Mouse (Mus musculus) small intestine, adult 2 months (tissue): ENCODE data around the gene Mtg1. TPM values are rescaled to one million over a fixed set of nuclear protein-coding genes. Genes with fewer than 3 reads are reported as not detected.

Experiments
- H3K27ac ChIP-seq: fragments of 200-500 bp; 2 replicates; pipeline ENCODE4 v1.5.1; 2012; ENCODE audit warnings: low read depth, low read length, control low read depth, inconsistent platforms; ENCODE audit not compliant: insufficient read depth
- H3K27me3 ChIP-seq: fragments of 200-500 bp; 2 replicates; pipeline ENCODE4 v1.6.1; 2012; ENCODE audit warnings: mild to moderate bottlenecking, moderate library complexity, low read length, inconsistent platforms; ENCODE audit not compliant: control insufficient read depth, insufficient read depth
- H3K36me3 ChIP-seq: fragments of 200-500 bp; 2 replicates; pipeline ENCODE4 v1.6.1; 2012; ENCODE audit warnings: mild to moderate bottlenecking, low read length, control low read depth, inconsistent platforms; ENCODE audit not compliant: control insufficient read depth, insufficient read depth
- H3K4me1 ChIP-seq: fragments of 200-500 bp; 2 replicates; pipeline ENCODE4 v1.6.1; 2012; ENCODE audit warnings: low read length, inconsistent platforms, mixed read lengths; ENCODE audit not compliant: control insufficient read depth, insufficient read depth, insufficient read length
- H3K4me3 ChIP-seq: fragments of 200-500 bp; 2 replicates; pipeline ENCODE4 v1.5.1; 2012; ENCODE audit warnings: low read depth, mild to moderate bottlenecking, control low read depth, inconsistent platforms, low read length, moderate library complexity
- CTCF ChIP-seq: fragments of 200-500 bp; IDR thresholded peaks from 2 replicates; pipeline ENCODE4 v1.5.1; 2012; ENCODE audit warnings: low read depth, mild to moderate bottlenecking, control low read depth, inconsistent platforms, low read length, moderate library complexity, mixed read lengths; ENCODE audit not compliant: insufficient replicate concordance, insufficient read length; ENCODE audit errors: extremely low read depth
- POLR2A ChIP-seq: fragments of 200-500 bp; IDR thresholded peaks from 2 replicates; pipeline ENCODE4 v1.6.1; 2012; ENCODE audit warnings: low read depth, mild to moderate bottlenecking, control low read depth, inconsistent platforms, low read length, moderate library complexity
- WGBS: fragments of 180-500 bp; shearing (Covaris S2); methylation state at CpG from one replicate; pipeline ENCODE4 v1.1.7; 2018; 5-methylcytosine and 5-hydroxymethylcytosine counted together
- polyA plus RNA-seq: library from polyadenylated mRNA; depleted of rRNA; stranded (reverse); fragments of >200 nt; gene quantifications from 2 replicates; pipeline ENCODE4 v1.2.3, GENCODE M21; 2012; rRNA removed

The Mtg1 gene
- polyA plus RNA-seq, 1 experiment = 16.6 TPM

DNA sequence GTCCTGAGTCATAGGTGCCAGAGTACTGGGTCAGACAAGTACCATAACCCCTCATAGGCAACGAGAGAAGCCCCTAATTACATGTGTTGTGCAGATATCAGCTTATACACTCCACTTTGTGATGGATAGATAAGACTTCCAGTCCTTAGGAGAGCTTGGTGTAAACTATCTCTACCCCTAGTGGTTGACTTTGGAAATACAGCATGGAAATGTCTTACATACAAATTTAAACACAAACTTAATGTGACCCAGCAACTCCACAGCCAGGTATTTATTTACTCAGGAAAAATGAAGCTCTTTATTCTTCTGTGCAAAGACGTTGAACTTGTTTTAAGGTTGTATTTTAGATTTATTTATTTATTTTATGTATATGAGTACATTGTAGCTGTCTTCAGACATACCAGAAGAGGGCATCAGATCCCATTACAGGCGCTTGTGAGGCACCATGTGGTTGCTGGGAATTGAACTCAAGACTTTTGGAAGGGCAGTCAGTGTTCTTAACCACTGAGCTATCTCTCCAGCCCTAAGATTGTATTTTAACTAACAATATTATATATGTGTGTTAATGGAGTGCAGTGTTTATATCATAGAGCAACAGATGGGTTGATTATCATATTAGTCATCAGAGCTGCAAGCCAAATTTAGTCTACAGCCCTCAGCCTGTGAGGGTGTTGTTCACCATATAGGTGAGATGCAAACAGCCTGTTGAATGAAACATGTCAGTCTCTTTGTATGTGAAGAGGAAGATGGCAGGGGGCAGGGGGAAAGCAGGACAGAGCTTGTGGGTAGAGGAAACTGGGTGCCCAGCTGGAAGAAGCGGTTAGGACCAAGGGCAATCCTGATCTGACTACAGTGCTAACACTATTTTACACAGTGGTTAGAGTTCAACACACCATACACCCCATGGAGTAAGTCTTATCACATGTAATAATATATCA is 51.3 kb downstream of the Mtg1 start:
- peaks cover 2% of the 10 kb centered on the region; the same call in 1 of the 2 replicates for H3K4me1 ChIP-seq

DNA sequence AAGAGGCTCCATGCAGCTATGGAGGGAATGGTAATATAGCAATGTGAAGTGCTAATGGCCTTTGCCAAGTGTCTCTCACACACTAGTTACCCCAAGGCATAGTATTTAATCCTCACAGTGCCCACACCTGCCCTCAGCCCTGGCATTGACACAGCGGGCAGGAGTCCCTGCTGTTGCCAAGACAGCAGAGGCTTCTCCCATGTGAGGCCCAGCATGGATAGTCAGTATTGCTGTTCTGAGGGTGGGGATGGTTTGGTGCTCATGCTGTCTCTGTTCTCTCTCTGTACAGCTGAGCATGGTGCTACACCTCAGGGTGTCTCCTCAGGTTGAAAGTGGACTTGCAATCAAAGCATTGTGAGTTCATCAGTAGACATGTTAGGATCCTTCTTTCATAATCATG is 53.1 kb downstream of the Mtg1 start:
- no peaks in the 10 kb centered on the region for H3K36me3 ChIP-seq
- no peak overlapping the region for H3K4me3 ChIP-seq
- peaks cover 2% of the 10 kb centered on the region; the same call in 1 of the 2 replicates for H3K4me1 ChIP-seq
- no peaks in the 10 kb centered on the region for H3K27me3 ChIP-seq
- no peak overlapping the region for H3K27ac ChIP-seq
- WGBS = 94% methylated on average over 1 of the region's 1 CpGs
- TF ChIP-seq CTCF (no peak), POLR2A (no peak)

More for the DNA sequence above, 51.3 kb downstream of the Mtg1 start:
- WGBS = 51% methylated on average over 4 of the region's 4 CpGs
- TF ChIP-seq CTCF (no peak), POLR2A (no peak)
- H3K4me3 ChIP-seq = no peak overlapping the region
- no peaks in the 10 kb centered on the region for H3K36me3 ChIP-seq
- H3K27me3 ChIP-seq = no peaks in the 10 kb centered on the region
- H3K27ac ChIP-seq = no peak overlapping the region

DNA sequence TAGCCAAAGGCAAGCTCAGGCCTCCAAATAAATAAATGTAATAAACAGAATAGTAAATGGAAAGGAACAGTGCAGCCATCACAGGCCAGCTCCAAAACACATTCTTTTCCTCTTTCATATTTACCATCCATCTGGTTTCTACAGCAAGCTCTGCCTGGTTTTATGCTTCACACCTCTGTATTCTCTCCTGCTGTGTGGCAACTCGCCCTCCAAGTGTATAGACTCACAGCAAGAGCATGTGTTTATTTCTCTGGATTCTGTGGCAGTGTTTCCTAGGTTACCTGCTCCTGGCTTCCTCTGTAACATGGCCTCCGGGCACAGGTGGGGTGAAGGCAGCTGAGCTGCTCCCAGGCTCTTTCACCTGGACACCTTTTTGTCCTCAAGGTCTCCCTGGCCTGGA is 55.1 kb downstream of the Mtg1 start:
- H3K27ac ChIP-seq = no peak overlapping the region
- 26% methylated on average over 2 of the region's 2 CpGs for WGBS
- no peaks in the 10 kb centered on the region for H3K36me3 ChIP-seq
- peaks cover 2% of the 10 kb centered on the region; the same call in 1 of the 2 replicates for H3K4me1 ChIP-seq
- no peak overlapping the region for H3K4me3 ChIP-seq
- no peak for TF ChIP-seq POLR2A
- no peak for TF ChIP-seq CTCF
- H3K27me3 ChIP-seq = no peaks in the 10 kb centered on the region

DNA sequence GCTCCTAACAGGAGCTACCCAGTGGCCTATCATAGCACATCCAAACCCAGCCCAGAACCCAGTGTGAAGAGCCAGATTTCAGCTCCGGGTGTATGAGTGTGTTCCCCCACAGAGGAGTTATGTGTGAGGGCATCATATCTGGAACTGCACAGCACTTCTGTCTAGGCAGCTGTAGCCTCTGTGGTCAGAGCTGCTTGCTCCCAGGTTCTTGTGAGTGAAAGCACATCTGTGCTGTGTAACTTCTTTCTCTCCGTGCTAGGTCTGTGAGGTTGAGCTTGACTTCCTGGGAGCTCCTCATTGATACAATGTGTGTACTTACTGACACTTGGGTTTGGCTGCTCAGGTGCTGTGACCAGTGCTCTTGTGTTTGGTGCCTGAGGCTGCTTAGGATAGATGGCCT is 55.5 kb downstream of the Mtg1 start:
- Histone ChIP-seq H3K27me3 (no peaks in the 10 kb centered on the region), H3K27ac (no peak overlapping the region), H3K4me3 (no peak overlapping the region), H3K4me1 (peaks cover 2% of the 10 kb centered on the region; the same call in 1 of the 2 replicates), H3K36me3 (no peaks in the 10 kb centered on the region)
- WGBS = 63% methylated on average over 2 of the region's 2 CpGs
- TF ChIP-seq POLR2A = no peak
- no peak for TF ChIP-seq CTCF

DNA sequence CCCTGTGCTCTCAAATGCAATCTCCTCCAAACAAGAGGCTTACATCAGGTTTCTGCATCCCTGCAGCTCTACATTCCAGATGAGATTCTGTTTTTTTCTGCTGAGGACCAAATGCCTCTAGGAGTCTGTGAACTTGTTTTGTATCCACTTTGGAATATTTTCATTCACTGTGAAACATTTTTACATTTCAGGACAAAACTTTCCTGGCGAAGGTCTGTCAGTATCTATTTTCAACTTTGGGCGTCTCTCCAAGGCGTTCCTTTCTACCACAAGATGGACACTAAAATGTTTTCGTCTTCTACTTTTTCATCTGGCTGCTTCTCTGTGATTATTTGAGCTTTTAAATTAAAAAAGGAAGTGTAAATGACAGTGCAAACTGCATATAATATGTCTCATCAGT is 56.7 kb downstream of the Mtg1 start:
- peaks cover 2% of the 10 kb centered on the region; the same call in 1 of the 2 replicates for H3K4me1 ChIP-seq
- no peaks in the 10 kb centered on the region for H3K27me3 ChIP-seq
- WGBS = 81% methylated on average over 4 of the region's 4 CpGs
- TF ChIP-seq CTCF (no peak), POLR2A (no peak)
- H3K4me3 ChIP-seq = no peak overlapping the region
- no peak overlapping the region for H3K27ac ChIP-seq
- H3K36me3 ChIP-seq = no peaks in the 10 kb centered on the region

DNA sequence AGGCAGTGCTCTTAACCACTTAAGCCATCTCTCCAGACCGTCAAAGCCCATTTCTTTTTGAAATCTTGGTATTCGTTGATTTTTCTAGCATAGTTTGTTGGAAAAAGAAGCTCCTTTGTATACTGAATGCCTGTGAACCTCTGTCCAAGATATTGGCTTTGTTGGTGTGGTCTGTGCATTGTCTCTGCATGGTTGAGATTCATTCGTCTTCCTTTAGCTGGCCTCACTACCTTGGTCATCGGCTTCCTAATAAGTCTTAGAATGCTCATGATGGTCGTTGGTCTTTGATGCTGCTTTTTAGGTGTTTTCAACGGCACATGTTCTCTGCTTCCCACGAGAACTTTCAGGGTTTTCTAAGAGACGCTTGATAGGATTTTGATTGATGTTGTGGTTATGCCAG is 58.6 kb downstream of the Mtg1 start:
- Histone ChIP-seq H3K4me3 (no peak overlapping the region), H3K27me3 (no peaks in the 10 kb centered on the region), H3K27ac (no peak overlapping the region), H3K36me3 (no peaks in the 10 kb centered on the region), H3K4me1 (peaks cover 2% of the 10 kb centered on the region; the same call in 1 of the 2 replicates)
- WGBS = 77% methylated on average over 8 of the region's 8 CpGs
- TF ChIP-seq POLR2A = no peak
- no peak for TF ChIP-seq CTCF

Other genes starting within 250 kb of the Mtg1 start
- 0.16 and 0.18 TPM in 2 replicates for gene Kndc1, start 242.9 kb upstream of the Mtg1 start, polyA plus RNA-seq
- 0.20 and 0.67 TPM in 2 replicates for gene Utf1, start 193.8 kb upstream of the Mtg1 start, polyA plus RNA-seq
- 0.06 and 0.16 TPM in 2 replicates for gene 6430531B16Rik, start 158.8 kb upstream of the Mtg1 start, polyA plus RNA-seq
- 4.9 and 7.3 TPM in 2 replicates for gene Adam8, start 145.0 kb upstream of the Mtg1 start, polyA plus RNA-seq
- 54.9 and 68.9 TPM in 2 replicates for gene Zfp511, start 101.2 kb upstream of the Mtg1 start, polyA plus RNA-seq
- 5.1 and 9.1 TPM in 2 replicates for gene Tubgcp2, start 100.9 kb upstream of the Mtg1 start, polyA plus RNA-seq
- gene Msx3, start 88.5 kb upstream of the Mtg1 start, polyA plus RNA-seq = 0.10 TPM in 1 of 2 replicates, not detected in the other
- 1.0 and 1.4 TPM in 2 replicates for gene Caly, start 55.0 kb upstream of the Mtg1 start, polyA plus RNA-seq
- gene Prap1, start 44.2 kb upstream of the Mtg1 start, polyA plus RNA-seq = 3,061 and 5,933 TPM in 2 replicates
- gene Fuom, start 35.1 kb upstream of the Mtg1 start, polyA plus RNA-seq = 76.8 and 111 TPM in 2 replicates
- 11.0 and 13.5 TPM in 2 replicates for gene Paox, start 21.8 kb upstream of the Mtg1 start, polyA plus RNA-seq
- gene Echs1, start 21.1 kb upstream of the Mtg1 start, polyA plus RNA-seq = 47.4 and 48.1 TPM in 2 replicates
- gene Sprn, start 17.3 kb downstream of the Mtg1 start, polyA plus RNA-seq = 0.29 and 0.34 TPM in 2 replicates
- gene Olfr522, start 27.2 kb downstream of the Mtg1 start, polyA plus RNA-seq = not detected in 2 replicates
- gene Olfr523, start 35.7 kb downstream of the Mtg1 start, polyA plus RNA-seq = not detected in 2 replicates
- gene Olfr524, start 68.4 kb downstream of the Mtg1 start, polyA plus RNA-seq = not detected in 2 replicates
- gene Cd163l1, start 80.7 kb downstream of the Mtg1 start, polyA plus RNA-seq = 0.22 and 1.2 TPM in 2 replicates
- gene 5830411N06Rik, start 109.7 kb downstream of the Mtg1 start, polyA plus RNA-seq = 0.18 and 0.28 TPM in 2 replicates
- gene Olfr525, start 183.3 kb downstream of the Mtg1 start, polyA plus RNA-seq = not detected in 2 replicates
- gene Olfr527, start 196.5 kb downstream of the Mtg1 start, polyA plus RNA-seq = not detected in 2 replicates
- 0.36 and 1.6 TPM in 2 replicates for gene Olfr60, start 224.1 kb downstream of the Mtg1 start, polyA plus RNA-seq
- not detected in 2 replicates for gene Olfr530, start 238.8 kb downstream of the Mtg1 start, polyA plus RNA-seq